Mouse (Mus musculus) brown adipose tissue, adult 24 weeks (tissue): Measurements from ENCODE around the gene Snai1. TPM values are rescaled to one million over a fixed set of nuclear protein-coding genes. Genes with fewer than 3 reads are reported as not detected.

Source experiments
- H3K27ac ChIP-seq: fragments of 200-500 bp; replicated peaks from 2 replicates; pipeline ENCODE4 v1.5.1; 2012; ENCODE audit warnings: low read depth, mild to moderate bottlenecking, low read length
- H3K4me1 ChIP-seq: fragments of 200-500 bp; 2 replicates; pipeline ENCODE4 v1.6.1; 2012; ENCODE audit warnings: low read length, mixed read lengths; ENCODE audit not compliant: control insufficient read depth, insufficient read depth, insufficient read length
- H3K4me3 ChIP-seq: fragments of 200-500 bp; 2 replicates; pipeline ENCODE4 v1.5.1; 2012; ENCODE audit warnings: low read depth, mild to moderate bottlenecking, low read length, moderate library complexity; ENCODE audit not compliant: insufficient read depth
- polyA plus RNA-seq: library from polyadenylated mRNA; stranded (reverse); fragments of >200 nt; gene quantifications from 2 replicates; pipeline ENCODE4 v1.2.4, GENCODE M21; 2012; ENCODE audit not compliant: missing spikeins, insufficient read depth, insufficient read length

Snai1 gene
- polyA plus RNA-seq, 1 experiment, result not detected

DNA sequence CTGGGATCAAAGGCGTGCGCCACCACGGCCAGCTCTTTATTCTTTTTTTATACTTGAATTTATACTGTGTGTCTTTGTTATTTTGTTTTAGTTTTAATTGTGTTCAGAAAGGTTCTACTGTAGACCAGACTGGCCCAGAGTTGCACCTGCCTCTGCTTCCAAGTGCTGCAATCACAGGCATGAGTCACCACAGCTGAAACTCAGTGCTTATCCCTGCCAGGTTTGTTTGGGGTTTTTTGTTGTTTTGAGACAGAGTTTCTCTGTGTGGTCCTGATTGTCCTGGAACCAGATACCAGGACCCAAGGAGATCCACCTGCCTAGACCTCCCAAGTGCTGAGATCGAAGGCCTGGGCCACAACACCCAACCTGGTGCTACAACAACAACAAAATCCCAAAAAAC is 29.4 kb upstream of the Snai1 start:
- H3K4me1 ChIP-seq, result no peaks in the 10 kb centered on the region
- no peak overlapping the region for H3K27ac ChIP-seq
- H3K4me3 ChIP-seq, result no peak overlapping the region

DNA sequence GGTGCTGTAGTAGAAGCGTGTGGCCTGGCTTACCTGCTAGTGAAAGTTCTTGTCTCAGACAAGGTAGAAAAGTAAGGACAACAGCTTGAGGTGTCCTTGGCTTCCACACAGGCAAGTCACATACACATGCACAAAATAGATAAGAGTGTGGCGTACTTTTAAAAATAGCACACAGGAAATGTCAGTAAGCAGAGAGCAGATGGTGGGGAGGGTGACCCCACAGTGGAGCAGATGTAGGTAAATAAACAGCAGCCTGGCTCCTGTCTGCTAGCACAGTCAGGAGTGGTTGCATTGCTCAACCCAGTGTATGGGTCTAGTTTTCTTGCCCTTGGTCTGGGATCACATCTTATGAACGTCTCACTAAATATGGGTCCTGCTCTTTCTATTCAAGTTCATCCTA is 27.5 kb upstream of the Snai1 start:
- H3K4me3 ChIP-seq, result no peak overlapping the region
- no peak overlapping the region for H3K27ac ChIP-seq

DNA sequence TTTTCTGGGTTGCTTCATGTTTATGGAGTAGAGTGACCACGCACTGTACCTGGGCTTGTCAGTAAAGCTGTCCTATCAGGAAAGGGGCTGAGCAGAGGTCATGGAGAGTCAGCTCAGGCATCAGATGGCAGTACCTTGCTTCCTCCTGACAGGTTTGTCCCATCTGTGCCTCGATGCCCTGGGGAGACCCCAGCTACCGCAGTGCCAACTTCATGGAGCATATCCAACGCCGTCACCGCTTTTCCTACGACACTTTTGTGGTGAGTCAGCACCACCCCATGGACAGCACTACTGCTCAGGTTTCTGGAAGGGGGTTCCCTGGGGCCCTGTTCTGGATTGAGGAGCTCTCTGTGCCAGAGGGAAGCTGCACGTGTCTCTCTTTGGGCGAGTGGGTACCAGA is 25.6 kb upstream of the Snai1 start:
- H3K27ac ChIP-seq, result no peak overlapping the region
- H3K4me3 ChIP-seq, result no peak overlapping the region
- H3K4me1 ChIP-seq, result no peaks in the 10 kb centered on the region

More for the DNA sequence above, 27.5 kb upstream of the Snai1 start:
- no peaks in the 10 kb centered on the region for H3K4me1 ChIP-seq

DNA sequence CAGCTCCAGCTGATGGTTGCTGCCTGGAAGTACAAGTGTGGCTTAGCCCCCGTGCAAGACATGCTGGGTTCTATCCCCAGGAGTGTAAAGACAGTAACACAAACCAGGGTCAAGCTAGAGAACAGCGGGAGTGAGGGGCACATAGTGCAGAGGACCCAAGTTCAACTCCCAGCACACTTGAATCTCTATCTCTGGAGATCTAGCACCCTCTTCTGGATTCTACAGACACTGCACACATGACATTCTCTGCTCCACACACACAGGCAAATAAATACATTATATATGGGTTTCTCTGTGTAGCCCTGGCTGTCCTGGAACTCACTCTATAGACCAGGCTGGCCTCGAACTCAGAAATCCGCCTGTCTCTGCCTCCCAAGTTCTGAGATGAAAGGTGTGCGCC is 25.0 kb upstream of the Snai1 start:
- no peak overlapping the region for H3K4me3 ChIP-seq
- H3K4me1 ChIP-seq, result no peaks in the 10 kb centered on the region
- H3K27ac ChIP-seq, result no peak overlapping the region

DNA sequence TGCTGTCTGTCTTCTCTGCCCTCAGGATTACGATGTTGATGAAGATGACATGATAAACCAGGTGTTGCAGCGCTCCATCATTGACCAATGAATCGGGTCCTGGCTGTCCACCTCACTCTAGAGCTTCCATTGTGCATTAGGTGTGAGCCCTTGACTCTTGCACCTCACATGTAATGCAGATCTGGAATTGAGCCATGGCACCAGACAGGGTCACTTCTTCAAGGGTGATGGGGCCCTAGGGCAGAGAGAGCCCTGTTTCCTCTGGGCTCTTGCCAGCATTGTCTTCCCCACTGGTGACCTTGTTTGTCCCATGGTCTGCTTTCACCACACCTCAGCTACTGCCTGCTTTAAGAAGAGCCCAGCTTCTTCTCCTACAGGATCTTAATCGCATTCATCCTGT is 23.4 kb upstream of the Snai1 start:
- Histone ChIP-seq H3K4me3 (no peak overlapping the region), H3K4me1 (no peaks in the 10 kb centered on the region), H3K27ac (no peak overlapping the region)

DNA sequence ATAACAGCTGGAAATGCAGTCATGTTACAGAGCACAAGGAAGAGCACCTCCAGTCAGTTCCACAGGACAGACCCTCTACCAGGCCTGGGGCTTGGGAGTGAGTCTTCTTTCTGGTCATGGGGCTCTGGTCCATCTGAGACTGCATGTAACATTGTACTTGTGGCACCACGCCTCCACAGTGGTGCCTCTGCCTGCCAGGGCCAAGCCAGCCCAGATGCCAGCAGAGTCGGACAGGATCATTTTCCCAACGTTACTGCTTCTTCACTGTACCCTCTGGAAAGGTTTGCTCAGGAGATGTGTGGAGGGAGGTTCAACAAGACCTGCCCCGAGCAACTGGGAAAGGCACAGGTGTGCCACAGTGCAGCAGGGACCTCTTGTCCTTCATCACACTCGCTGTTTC is 22.3 kb upstream of the Snai1 start:
- no peaks in the 10 kb centered on the region for H3K4me1 ChIP-seq
- no peak overlapping the region for H3K4me3 ChIP-seq
- H3K27ac ChIP-seq, result no peak overlapping the region

DNA sequence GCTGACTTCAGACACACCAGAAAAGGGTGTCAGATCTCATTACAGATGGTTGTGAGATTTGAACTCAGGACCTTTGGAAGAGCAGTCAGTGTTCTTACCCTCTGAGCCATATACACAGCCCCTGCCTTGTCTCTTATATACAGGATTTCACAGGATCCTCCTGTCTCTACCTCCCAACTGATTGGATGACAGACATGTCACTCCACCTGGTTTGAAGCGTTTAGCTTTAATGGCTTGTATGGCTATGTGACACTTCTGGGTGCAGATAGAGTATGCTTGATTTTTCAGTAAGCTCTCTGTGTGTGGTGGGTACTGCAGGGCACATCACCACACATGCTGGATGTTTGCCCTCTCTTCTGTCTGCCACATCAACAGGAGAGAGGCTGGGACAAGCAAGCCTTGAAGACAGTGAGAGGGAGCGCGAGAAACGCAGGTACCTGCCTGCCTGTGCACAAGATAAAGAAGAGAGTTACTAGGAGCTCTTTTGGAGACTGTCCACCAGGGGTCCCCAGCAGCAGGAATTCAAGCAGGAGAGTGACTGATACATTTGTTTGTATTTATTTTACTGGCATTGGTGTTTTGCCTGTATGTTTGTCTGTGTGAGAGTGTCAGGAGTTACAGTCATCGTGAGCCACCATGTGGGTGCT is 18.3 kb upstream of the Snai1 start:
- Histone ChIP-seq H3K4me1 (no peaks in the 10 kb centered on the region), H3K4me3 (no peak overlapping the region), H3K27ac (no peak overlapping the region)

DNA sequence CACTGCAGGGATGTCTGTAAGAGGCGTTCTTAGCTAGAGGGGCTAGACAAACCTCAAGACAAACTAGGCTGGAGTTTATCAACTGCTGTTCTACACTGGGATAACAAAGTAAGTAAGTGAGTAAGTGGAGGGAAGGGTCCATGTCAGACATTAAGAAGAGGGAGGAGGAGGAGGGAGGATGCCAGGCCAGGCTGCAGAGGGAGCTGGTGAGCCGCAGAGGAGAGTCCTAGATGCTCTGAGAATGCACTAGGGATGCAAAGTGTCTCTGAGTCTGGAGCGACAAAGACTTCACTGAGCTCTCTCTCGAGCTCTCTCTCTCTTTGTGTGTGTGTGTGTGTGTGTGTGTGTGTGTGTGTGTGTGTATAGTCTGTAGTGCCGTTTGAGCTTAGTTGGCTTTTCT is 9.7 kb upstream of the Snai1 start:
- Histone ChIP-seq H3K27ac (no peak overlapping the region), H3K4me1 (no peaks in the 10 kb centered on the region)

DNA sequence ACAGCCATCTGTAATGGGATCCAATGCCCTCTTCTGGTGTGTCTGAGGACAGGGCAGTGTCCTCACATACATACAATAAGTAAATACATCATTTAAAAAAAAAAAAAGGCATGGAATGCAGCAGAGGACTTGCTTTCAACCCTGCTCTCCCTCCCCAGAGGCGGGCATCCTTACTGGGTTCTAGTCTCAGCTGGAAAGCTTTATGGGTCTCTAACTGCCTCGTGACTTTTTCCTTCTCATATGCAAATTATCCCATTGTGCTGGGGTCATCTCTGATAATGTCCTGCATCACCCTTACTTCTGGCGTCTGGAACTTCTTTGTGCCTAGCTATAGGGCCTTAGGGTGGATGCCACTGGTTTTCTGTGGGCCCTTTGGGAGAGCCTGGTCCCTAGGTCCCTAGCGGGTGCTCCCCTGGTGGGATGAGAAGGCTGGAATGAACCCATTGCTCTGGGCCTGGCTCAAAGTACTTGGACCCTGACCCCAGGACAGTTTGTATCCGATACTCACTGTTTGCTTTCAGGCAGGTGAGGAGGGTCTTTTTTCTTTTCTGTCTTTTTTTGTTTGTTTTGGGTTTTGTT is 8.0 kb upstream of the Snai1 start:
- H3K4me3 ChIP-seq, result no peak overlapping the region
- H3K27ac ChIP-seq, result no peak overlapping the region
- H3K4me1 ChIP-seq, result no peaks in the 10 kb centered on the region

More for the DNA sequence above, 9.7 kb upstream of the Snai1 start:
- no peak overlapping the region for H3K4me3 ChIP-seq

DNA sequence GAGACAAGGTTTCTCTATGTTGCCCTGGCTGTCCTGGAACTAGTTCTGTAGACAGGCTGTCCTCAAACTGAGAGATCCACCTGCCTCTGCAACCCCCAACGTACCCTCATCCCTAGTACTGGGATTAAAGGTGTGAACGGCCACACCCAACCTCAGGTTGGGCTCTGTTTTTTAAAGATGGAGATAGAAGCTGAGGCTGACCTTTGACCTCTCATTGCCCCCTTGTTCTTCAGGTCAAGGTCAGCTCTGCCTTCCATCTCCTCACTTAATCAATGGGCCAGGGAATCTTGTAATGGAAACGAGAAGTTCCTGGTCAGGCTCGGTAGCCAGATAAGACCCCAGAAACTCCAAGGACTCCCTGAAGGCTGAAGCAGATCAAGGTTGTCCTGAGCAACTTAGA is 7.5 kb upstream of the Snai1 start:
- Histone ChIP-seq H3K4me3 (no peak overlapping the region), H3K27ac (no peak overlapping the region), H3K4me1 (no peaks in the 10 kb centered on the region)

DNA sequence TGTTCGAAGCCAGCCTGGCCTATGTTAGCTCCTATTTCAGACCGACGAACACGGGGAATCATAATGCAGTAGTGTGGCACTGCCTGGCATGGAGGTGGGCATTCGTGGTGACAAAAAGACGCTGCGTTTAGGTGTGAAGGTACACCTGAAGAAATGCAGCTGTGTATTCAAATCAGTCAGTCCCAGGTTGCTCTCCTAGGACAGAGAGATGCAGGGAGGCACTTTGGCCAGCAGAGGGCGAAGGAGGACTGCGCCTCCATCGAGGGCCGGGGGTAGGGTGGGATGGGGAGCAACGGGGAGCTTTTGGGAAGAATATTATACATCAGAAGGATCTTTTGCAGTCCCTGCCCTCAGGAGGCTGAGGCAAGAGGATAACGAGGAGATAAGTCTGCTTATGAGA is 5.9 kb upstream of the Snai1 start:
- Histone ChIP-seq H3K27ac (no peak overlapping the region), H3K4me1 (no peaks in the 10 kb centered on the region), H3K4me3 (no peak overlapping the region)

DNA sequence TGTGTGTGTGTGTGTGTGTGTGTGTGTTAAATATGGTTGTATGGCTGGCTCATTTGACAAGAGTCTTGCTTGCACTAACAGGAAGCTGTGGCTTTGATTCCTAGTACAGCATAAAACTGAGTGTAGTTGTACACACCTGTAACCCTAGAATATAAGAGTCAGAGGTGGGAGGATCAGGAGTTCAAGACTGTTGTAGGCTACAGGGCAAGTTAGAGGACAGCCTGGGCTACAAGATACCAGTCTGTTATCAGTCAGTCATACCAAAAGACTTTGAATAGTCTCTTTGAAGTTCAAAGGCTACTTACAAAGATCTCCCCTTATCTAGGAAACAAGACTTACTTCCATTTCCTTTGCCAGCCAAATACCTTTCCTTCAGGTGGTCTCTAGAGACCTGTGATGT is 4.1 kb upstream of the Snai1 start:
- Histone ChIP-seq H3K4me3 (no peak overlapping the region), H3K4me1 (no peaks in the 10 kb centered on the region), H3K27ac (no peak overlapping the region)

DNA sequence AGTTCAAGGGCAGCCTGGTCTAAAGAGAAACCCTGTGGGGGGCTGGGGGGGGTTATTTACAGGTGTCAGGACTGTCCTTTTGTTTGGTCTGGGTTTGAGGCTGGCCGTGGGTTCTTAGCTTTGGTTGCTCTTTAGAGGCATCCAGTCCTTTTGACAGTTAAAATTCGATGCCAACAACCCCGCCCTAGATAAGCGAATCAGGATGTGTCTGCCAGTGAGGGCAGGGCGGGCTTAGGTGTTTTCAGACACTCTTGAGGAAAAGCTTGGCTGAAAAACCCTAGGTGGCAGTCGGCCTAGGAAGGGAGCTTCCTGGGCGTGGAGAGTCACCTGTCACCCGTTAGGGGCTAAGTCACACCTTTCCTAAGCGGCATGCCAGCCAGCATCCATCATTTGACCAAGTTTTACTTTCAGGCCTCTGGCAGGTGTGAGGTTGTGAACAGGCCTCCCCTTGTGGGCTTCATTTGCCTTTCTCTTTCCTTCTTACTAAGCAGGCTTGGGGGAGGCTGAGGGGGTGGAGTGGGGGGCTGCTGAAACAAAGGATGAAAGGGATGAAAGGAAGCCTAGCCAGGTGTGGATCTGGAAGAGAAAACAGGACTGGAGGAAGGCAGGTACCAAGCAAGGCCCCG is 1.6 kb upstream of the Snai1 start:
- H3K27ac ChIP-seq, result no peak overlapping the region
- H3K4me3 ChIP-seq, result no peak overlapping the region
- H3K4me1 ChIP-seq, result no peaks in the 10 kb centered on the region

DNA sequence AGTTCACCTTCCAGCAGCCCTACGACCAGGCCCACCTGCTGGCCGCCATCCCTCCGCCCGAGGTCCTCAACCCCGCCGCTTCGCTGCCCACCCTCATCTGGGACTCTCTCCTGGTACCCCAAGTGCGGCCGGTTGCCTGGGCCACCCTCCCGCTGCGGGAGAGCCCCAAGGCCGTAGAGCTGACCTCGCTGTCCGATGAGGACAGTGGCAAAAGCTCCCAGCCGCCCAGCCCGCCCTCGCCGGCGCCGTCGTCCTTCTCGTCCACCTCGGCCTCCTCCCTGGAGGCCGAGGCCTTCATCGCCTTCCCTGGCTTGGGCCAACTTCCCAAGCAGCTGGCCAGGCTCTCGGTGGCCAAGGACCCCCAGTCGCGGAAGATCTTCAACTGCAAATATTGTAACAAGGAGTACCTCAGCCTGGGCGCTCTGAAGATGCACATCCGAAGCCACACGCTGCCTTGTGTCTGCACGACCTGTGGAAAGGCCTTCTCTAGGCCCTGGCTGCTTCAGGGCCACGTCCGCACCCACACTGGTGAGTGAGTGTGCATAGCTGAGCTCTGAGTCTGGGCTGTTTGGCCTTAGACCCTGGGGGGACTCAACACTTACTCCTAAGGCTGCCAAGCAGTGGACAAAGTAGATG is 794 bp downstream of the Snai1 start:
- Histone ChIP-seq H3K4me3 (peak overlapping the region; percentile 53), H3K27ac (peak overlapping the region; percentile 14; the same call in 1 of the 2 replicates), H3K4me1 (peaks cover 11% of the 10 kb centered on the region)

DNA sequence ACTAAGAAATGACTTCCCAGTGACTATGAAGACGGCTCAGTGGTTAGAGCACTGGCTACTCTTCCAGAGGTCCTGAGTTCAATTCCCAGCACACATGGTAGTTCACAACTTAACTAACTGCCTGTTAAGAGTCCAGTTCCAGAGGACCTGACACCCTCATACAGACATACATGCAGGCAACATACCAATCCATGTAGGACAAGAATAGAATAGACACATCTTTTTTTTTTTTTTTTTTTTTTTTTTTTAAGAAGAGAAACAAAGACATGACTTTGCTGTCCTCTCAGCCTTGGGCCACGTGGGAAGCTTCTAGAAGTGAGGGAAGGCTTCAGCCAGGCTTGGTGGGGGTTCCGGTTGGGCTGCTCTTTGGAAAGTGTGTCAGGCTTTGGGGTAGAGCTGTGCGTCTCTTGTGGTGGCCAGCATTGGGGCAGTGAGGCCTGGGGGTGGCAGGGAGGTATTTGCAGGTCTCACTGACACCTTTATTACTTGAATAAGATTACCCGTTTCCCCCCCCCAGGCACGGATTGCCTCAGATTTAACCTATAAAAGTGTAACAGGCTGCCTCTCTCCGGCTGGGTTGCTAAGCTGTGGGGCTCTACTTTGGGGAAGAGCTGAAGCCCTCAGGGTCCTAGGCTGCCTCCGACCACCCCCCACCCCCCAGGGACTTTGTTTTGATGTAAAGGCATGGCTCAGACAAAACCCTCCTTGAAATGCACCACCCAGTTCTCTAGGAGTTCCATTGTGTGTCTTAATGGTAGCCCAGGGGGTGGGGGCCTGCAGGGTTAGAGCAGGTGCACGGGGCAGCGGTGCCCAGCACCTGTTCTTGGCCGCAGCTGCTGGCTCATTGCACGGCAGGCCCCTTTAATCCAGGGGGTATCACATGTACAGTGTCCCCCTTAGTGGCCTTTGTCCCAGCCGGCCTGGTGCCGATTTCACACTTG is 1.8 kb downstream of the Snai1 start:
- Histone ChIP-seq H3K4me1 (peaks cover 16% of the 10 kb centered on the region), H3K27ac (no peak overlapping the region), H3K4me3 (peak overlapping the region; percentile 53)
